Mouse (Mus musculus) liver, embryonic 14.5 days (tissue): ENCODE measurements around the gene Rftn1.

ENCODE experiments used
- CTCF ChIP-seq: IDR thresholded peaks from 2 replicates; pipeline ENCODE4 v1.5.1; 2016; ENCODE audit warnings: antibody characterized with exemption, low read depth, control low read depth
- EP300 ChIP-seq: IDR thresholded peaks from 2 replicates; pipeline ENCODE4 v1.6.1; 2016; ENCODE audit warnings: antibody characterized with exemption, low read depth

GRCm38 (mm10) chr17:50195399-50195798 is 4.9 kb upstream of the Rftn1 start:
- TF ChIP-seq CTCF (no peak), EP300 (no peak)
